Mouse (Mus musculus): ENCODE measurements around the gene Fat1.

GRCm38 (mm10) chr8:44979245-44979644 lies 44.0 kb downstream of the Fat1 start:
- no peak for TF ChIP-seq CTCF (IDR thresholded peaks at IDR 0.05; ENCODE audit: borderline replicate concordance, control insufficient read depth, extremely low read depth, insufficient read depth, low read length, poor library complexity)
- TF ChIP-seq POLR2A (IDR thresholded peaks at IDR 0.05; ENCODE audit: control insufficient read depth, extremely low read depth, insufficient read depth, low read length, poor library complexity), result no peak
